Mouse (Mus musculus) layer of hippocampus, postnatal 25 days (tissue): Measurements from ENCODE around the gene Gm1604a. TPM values are rescaled to one million over a fixed set of nuclear protein-coding genes. Genes with fewer than 3 reads are reported as not detected.
"Not testable (repeated sequence)": the region's sequence is repeated elsewhere in the genome, so short reads cannot be mapped to it uniquely, and the experiment has no call there.

ENCODE experiments used
- DNase-seq, 2 experiments: peaks; one replicate each; pipeline ENCODE4 v3.0.0; 2022; ENCODE audit warnings: mixed read lengths in 2 of 2, low spot score in 1 of 2; ENCODE audit errors: extremely low spot score in 1 of 2
- total RNA-seq, 2 experiments: library from RNA; stranded (reverse); gene quantifications; 2 replicates each; pipeline ENCODE4 v1.2.3; 2021

Gm1604a gene
- total RNA-seq = under 1 TPM; 0.49 to 0.77 TPM

GRCm38 (mm10) chr17:7025257-7025656 lies at the start of gene Gm1604a:
Gm1604a (plus strand) TSS chr17:7025568.
- not testable (repeated sequence) for DNase-seq

GRCm38 (mm10) chr17:6978287-6979248 lies 46.8 kb upstream of the Gm1604a start, which contains the start of gene Gm49721:
Gm49721 (plus strand) TSS chr17:6978904.
- DNase-seq = peak in 1 of 2 experiments; percentile 59

GRCm38 (mm10) chr17:6979380-6979779 lies 46.0 kb upstream of the Gm1604a start:
- DNase-seq = not testable (repeated sequence)

GRCm38 (mm10) chr17:6980144-6980543 lies 45.2 kb upstream of the Gm1604a start:
- not testable (repeated sequence) for DNase-seq

- DNase-seq = not testable (repeated sequence)
Observed at GRCm38 (mm10) chr17:6986118-6986517, 39.2 kb upstream of the Gm1604a start.

GRCm38 (mm10) chr17:6995504-6995903 lies 29.9 kb upstream of the Gm1604a start:
- not testable (repeated sequence) for DNase-seq

- not testable (repeated sequence) for DNase-seq
Observed at GRCm38 (mm10) chr17:6996826-6997225, 28.5 kb upstream of the Gm1604a start.

GRCm38 (mm10) chr17:6997778-6998490 lies 27.4 kb upstream of the Gm1604a start:
- DNase-seq = not testable (repeated sequence)

- DNase-seq = not testable (repeated sequence)
Observed at GRCm38 (mm10) chr17:7001790-7002585, 23.4 kb upstream of the Gm1604a start.

GRCm38 (mm10) chr17:7003392-7003791 lies 22.0 kb upstream of the Gm1604a start:
- not testable (repeated sequence) for DNase-seq

- DNase-seq = not testable (repeated sequence)
Observed at GRCm38 (mm10) chr17:7005646-7006045, 19.7 kb upstream of the Gm1604a start.

GRCm38 (mm10) chr17:7008885-7009284 lies 16.5 kb upstream of the Gm1604a start:
- DNase-seq = not testable (repeated sequence)

GRCm38 (mm10) chr17:7009440-7009839 lies 15.9 kb upstream of the Gm1604a start:
- DNase-seq = not testable (repeated sequence)

- DNase-seq = not testable (repeated sequence)
Observed at GRCm38 (mm10) chr17:7009901-7010300, 15.5 kb upstream of the Gm1604a start.

GRCm38 (mm10) chr17:7014190-7014589 lies 11.2 kb upstream of the Gm1604a start:
- DNase-seq = not testable (repeated sequence)

- DNase-seq = not testable (repeated sequence)
Observed at GRCm38 (mm10) chr17:7025764-7026346, 487 bp downstream of the Gm1604a start.

GRCm38 (mm10) chr17:7030204-7030603 lies 4.8 kb downstream of the Gm1604a start:
- not testable (repeated sequence) for DNase-seq

- not testable (repeated sequence) for DNase-seq
Observed at GRCm38 (mm10) chr17:7030622-7031174, 5.3 kb downstream of the Gm1604a start.
